Mouse (Mus musculus) brain, embryonic 14.5 days (tissue): ENCODE measurements at regions not wholly inside any gene's neighbourhood (a gene's known extent, or its start where the extent isn't known, plus 50 kb on each side); places are given as distances from the start of the nearest gene placed in this dataset.

Source experiments
- DNase-seq: peaks from one replicate; pipeline ENCODE4 v3.0.0-alpha.2; 2011; ENCODE audit warnings: low read depth
- CTCF ChIP-seq: fragments of 200-500 bp; IDR thresholded peaks from 2 replicates; pipeline ENCODE4 v1.5.1; 2012; ENCODE audit warnings: inconsistent platforms, mild to moderate bottlenecking, moderate library complexity, borderline replicate concordance; ENCODE audit not compliant: insufficient read depth, insufficient read length; ENCODE audit errors: extremely low read depth
- POLR2A ChIP-seq: fragments of 200-500 bp; IDR thresholded peaks from 2 replicates; pipeline ENCODE4 v1.6.1; 2012; ENCODE audit warnings: mild to moderate bottlenecking, inconsistent platforms, borderline replicate concordance; ENCODE audit not compliant: poor library complexity, insufficient read depth, insufficient read length, severe bottlenecking; ENCODE audit errors: extremely low read depth

DNA sequence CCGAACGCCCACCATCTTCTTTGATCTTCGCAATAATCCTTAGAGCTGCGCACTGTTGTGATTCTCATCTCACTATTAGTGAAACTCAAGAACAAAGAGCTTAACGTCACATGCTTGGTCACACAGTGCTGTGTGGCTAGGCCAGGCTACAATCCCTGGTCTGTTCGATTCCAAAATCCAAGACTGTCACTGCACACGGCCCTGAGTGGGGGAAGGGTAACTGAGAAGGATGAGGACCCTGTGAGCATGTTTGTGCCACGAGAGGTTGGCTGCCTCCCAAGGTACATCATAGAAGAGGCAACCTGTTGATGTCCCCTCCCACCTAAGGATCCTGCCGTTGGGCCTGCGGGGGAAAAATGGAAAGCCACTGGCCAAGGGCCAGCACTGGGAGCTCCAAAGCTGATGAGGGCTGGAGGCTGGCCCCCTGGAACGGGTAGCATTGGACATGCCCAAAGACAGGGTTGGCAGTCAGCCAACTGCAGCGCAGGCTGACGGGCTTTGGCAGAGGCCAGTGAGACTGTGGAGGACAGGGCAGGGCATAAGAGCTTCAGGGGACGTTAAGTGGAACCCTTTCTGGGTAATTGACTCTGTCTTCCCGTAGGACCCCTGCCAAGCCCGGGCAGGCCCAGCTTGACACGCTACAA lies 172.1 kb upstream of the Cadm1 start:
- TF ChIP-seq POLR2A (no peak), CTCF (no peak)
- DNase-seq, result peak; percentile 96

DNA sequence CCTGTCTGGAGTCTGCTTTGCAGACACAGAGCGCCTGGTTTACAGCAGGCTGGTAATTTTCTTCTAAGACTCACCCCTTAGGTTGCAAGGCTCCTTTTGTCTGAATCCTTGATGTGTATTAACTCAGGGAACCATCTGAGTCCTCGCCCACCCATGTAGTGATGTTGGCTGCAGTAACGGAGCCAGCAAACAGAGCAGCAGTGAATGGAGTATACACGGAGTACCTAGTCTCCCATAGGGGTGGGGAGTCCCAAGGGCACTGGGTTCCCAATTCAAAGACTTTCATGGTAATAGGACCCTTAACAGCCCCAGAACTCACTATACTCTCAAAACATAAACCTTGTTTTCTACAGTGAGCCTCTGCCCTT lies 171.6 kb upstream of the Cadm1 start:
- TF ChIP-seq POLR2A (no peak), CTCF (no peak)
- no peak for DNase-seq

DNA sequence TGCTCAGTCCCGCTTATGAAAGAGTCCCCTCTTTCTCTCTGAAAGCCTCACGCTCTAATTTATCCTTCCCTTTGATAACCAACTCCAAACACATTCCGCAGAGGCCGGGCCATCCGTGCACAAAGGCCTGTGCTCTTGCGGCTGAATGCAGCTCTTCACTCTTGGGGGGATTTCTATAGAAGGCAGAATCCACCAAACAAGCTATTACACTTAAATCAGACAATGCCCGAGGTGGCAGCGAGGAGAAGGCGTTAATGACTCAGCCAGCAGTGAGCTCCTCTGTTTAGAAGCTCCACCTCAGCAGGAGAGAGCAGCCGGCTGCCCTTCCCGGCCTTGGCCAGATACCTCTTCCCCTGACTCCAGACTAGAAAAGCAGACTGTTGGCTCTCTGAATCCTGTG lies 166.9 kb upstream of the Cadm1 start:
- TF ChIP-seq POLR2A (no peak), CTCF (no peak)
- DNase-seq, result peak; percentile 88

DNA sequence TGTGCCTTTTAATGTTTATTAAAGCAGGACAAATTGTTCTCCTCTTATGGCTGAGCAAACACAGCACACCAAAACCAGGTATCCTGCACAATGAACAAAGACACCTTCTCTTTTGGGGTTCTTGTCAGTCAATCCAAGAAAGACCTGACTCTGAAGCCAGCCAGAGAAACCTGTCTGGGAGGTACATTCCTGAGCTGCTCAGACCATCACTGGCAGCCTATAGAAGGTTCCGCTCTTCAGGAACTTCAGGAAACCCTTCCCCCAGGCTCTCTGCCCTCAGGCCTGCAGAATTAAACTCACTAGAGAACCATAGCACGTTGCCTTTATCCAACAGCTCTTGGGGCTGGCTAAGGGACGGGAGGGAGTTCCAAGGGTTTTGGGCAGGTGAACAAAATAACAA lies 165.2 kb upstream of the Cadm1 start:
- no peak for DNase-seq
- TF ChIP-seq POLR2A (no peak), CTCF (no peak)

DNA sequence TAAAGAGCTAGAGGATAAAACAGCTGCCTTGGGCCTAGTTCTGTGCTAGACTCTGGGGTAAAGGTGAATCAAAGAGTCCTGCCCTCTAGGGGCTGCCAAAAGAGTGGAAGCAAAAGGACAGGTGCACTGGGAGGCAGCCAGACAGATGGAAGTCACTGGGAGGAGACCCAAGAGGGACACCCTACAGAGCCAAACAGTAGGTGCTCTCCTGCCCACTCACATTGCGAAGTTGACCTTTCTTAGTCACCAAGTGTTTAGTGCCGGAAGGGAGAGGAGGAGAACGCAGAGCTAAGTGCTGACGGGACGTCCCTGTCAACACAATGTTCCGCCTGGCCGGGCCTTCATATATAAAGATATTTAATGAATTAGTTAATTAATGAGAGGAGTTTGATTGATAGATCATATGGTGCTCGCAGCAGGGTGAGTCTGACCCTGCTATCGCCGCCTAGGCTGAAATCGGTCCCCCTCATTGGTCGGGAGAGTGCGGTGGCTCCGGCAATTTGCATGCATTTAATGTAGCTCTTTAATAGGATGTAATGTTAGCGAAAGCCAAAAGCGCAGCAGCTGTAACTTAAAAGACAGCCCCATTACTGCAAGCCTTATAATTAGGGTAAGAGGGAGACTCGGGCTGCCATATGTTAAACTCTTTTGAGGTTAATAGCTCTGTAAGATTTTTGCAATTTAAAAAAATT lies 162.6 kb upstream of the Cadm1 start:
- 0 out of 2 replicates have a peak, but pooled peaks have one; percentile 9 for TF ChIP-seq CTCF
- no peak for TF ChIP-seq POLR2A
- DNase-seq, result peak; percentile 95

DNA sequence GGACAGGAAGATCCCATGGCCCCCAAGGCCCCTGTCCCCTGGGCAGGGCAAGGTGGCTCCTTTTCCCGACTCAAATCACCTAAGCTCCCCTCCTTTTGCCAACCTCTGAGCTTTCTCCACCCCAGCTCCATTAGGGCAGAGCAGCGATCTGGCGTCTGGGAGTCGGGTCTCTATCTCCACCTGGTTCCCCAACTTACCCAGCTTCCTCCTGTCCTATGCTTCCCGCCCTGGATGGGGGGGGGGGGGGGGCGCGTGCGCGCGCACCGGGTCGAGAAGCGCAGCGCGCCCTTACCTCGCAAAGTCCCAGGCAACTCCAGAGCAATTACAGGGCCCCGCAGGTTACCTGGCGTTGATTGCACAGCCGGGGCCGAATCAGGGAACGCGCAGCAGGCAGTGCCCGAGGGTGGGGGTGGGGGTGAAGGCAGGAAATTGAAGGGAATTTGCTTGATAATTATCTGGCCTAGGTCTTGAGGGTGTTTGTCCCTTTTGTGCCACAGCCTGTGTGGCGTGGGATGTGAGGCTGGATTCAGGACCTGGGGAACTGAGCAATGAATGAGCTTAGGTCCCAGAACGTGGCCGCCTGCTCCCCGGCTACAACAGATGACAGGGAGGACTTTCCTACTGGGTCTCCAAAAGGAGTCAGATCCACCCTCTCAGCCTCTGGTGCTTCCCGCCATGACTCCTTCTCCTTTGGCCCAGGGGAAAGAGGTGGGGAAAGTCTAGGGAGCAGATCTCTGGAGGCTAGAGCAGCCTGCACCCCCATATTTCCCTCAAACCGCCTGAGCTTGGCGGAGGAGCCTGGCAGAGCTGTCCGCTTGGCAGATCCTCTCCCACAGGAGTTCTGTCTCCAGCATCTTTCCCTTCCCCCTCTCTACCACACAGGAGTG lies 161.7 kb upstream of the Cadm1 start:
- peak; percentile 73 for DNase-seq
- TF ChIP-seq CTCF, result no peak

DNA sequence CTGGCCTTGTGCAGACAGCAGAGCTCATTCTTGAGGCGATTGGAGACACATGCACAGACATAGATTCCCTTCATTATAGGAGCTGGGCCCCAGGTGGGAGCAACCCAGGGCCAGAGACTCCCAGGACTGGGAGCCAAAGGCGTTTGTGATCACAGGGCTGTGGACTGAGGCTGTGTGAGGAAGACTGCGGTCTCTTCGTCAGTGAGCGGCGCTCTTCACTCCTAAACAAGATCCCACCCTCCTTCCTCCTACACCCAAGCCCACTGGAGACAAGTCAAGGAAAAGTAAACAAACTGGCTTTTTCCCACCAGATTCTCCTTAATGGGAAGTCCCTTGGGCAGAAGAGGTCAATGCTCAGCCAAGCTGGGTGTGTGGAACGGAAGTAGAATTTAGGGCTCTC lies 157.7 kb upstream of the Cadm1 start:
- TF ChIP-seq POLR2A (no peak), CTCF (no peak)
- DNase-seq, result no peak

DNA sequence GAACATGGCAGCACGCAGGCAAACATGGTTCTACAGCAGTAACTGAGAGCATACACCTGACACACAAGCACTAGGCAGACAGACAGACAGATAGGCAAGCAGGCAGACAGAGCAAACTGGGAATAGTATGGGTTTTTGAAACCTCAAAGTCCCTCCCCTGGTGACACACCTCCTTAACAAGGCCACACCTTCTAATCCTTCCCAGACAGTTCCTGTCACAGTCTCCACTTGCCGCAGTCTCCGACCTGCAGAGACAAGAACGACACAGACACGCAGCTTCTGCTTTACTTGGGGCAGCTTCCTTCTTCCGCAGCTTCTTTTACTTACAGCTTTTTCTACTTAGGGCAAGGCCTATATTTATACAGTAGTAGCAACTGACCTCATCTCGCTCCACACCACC lies 155.9 kb upstream of the Cadm1 start:
- no peak for DNase-seq
- TF ChIP-seq CTCF (no peak), POLR2A (no peak)

DNA sequence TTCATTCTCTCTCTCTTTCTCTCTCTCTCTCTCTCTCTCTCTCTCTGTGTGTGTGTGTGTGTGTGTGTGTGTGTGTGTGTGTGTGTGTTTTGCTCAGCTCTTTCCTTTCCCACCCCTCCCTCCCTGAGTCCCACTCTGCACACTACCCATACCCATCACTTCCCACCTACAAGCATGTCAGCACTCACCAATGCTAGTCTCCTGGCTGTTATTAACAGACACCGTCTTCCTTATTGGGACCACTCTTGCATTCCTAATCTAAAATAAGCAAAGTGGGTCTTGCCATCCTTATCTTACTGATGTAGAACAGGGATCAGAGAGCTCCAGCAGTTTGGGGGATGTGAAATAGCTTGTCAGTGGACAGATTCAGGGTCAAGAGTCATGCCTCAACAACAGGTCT lies 153.3 kb upstream of the Cadm1 start:
- TF ChIP-seq CTCF (no peak), POLR2A (no peak)
- no peak for DNase-seq

DNA sequence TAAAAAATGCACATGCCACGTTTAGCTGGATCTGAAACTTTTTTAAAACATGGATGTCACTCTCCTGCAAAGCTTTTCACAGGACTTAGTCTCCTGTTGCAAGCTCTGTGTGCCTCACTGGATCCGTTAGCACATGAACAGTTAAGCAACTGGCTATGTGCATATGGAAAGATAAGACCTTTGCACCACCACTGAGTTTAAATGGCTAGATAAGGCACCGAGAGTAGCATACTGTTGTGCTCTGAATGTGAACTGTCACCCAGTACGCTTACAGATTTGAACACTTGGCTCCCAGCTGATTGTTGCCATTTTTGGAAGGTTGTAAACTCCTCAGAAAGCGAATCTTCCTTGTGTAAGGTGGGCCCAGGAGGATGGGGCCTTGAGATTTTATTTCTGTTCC lies 151.4 kb upstream of the Cadm1 start:
- TF ChIP-seq POLR2A (no peak), CTCF (no peak)
- DNase-seq, result no peak

DNA sequence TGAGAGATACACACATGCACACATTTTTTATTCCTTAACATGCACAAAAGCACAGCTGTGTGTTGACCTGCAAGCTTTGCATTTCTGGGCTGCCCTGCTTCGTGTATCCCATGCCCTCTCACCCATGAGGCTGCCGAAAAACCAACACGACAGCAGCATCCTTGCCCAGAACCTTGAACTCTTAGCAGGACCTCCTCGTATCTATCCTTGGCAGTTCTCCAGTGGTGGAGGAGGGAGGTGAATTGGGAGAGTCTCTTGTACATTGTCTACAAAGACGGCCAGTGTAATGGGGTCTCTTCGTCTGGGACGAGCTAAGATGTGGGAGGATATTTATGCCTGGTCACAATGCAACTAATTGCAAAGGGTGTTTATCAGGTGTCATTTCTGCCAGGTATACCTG lies 149.6 kb upstream of the Cadm1 start:
- TF ChIP-seq POLR2A, result no peak
- no peak for TF ChIP-seq CTCF

DNA sequence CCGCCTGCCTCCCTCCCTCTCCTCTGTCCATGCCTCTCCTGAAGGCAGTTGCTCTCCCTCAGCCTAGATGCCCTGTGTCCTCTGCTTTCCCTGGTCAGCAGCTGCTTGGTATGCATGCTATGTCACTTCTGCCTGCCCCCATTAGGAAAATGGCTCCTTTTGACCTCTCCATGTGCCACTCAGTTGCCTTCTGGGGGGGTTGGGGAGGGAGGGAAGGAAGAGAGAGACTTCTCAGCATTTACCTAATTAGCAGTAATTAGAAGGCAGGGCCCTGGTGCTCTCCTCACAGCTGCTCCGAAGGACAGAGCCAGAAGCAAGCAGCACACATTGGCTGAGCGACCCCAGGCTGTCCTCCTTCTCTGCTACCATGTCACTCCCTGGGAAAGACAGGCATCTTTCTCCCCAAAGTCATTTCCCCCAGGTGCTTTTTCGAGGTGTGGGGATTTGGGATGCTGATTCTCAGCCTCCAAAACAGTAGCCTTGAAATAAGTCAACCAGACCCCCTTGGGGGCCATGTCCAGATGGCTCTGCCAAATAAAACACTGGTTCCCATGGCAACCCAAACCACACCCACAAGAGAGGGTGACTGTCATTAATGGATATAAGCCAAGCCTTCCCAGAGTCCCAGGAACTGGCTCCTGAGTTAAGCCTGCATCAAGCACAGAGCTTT lies 145.7 kb upstream of the Cadm1 start:
- TF ChIP-seq POLR2A, result no peak
- TF ChIP-seq CTCF, result no peak
- DNase-seq, result peak; percentile 79

More for the DNA sequence above, 149.6 kb upstream of the Cadm1 start:
- DNase-seq, result no peak

DNA sequence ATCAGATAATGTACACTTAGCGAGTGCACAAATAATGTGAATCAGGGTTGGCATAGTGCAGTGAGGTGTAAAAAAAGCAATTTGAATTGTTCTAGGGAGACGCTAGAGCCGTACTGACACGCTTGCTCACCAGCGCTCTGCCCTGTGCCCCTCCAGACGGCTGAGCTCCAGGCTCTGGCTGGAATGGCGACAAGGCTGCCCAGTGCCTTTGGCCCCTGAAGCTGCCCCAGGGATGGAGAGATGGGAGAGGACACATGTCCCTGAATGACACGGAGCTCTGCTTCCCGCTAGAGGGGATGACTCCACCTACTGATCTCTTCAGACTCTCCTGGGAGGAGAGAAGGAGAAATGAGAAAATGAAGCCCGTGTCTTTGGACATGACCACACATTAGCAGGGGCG lies 143.3 kb upstream of the Cadm1 start:
- no peak for DNase-seq
- no peak for TF ChIP-seq POLR2A
- no peak for TF ChIP-seq CTCF
